Mouse (Mus musculus): ENCODE measurements at regions not wholly inside any gene's neighbourhood (a gene's known extent, or its start where the extent isn't known, plus 50 kb on each side); places are given as distances from the start of the nearest gene placed in this dataset.

DNA sequence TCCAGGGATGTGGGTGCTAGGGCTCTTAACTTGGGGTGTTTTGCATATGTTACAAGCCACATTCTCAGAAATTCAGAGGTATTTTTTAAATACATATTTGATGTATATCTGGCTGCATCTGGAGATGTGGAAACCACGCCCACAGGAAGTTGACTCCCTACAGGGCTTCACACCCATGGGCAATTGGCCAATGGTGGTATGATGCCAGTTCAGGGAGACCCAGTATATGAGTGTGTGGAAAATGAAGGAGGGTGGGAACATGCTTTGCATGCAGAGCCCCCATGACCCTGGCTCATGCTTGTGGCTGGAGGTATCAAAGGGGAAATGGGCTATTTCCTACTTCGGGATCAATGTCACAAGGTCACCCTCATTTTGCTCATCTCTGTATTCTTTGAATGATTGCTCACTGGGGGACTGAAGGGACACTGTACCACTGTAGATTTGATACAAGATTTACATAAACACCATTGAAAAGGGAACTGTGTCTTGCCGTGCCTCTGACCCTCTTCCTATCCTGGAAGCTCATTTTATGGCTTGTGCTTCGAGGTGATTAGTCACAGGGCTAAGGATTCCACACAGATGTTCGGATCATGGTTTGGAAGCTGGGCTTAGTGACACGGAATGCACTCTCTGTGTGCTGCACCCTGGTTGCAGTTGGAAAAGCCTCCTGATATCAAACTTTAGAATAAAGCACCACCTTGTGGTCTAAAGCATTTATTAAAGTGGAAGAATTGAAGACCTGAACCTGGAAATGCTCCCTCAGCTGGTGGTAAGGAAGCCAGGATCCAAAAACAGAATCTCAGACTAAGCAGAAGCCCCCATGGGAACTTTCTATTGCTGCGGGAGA lies 56.8 kb upstream of the Edn1 start:
- peak in 1 of 2 experiments; percentile 9 for DNase-seq (ENCODE audit: low spot score in 2 of 2)

GRCm38 (mm10) chr13:42245753-42246409 lies 55.4 kb upstream of the Edn1 start:
- DNase-seq (ENCODE audit: low spot score in 2 of 2), result no peak
